Mouse (Mus musculus): ENCODE data around the gene Mcts2. TPM values are rescaled to one million over a fixed set of nuclear protein-coding genes. Genes with fewer than 3 reads are reported as not detected.

The Mcts2 gene
- polyA plus RNA-seq, 1 experiment = 31.5 TPM

GRCm38 (mm10) chr2:152723651-152724331, 37.0 kb downstream of the Mcts2 start:
- peak overlapping the region; percentile 51 for H3K4me3 ChIP-seq (ENCODE audit: low read depth, low read length)
- no peaks in the 10 kb centered on the region for H3K9me3 ChIP-seq (replicated peaks; ENCODE audit: control insufficient read depth, insufficient read depth, low read length, poor library complexity, severe bottlenecking)
- H3K27ac ChIP-seq (ENCODE audit: insufficient read depth, low read length) = no peak overlapping the region
- H3K9ac ChIP-seq (ENCODE audit: low read depth, poor library complexity, severe bottlenecking) = peak overlapping the region; percentile 37
- no peaks in the 10 kb centered on the region for H3K27me3 ChIP-seq (ENCODE audit: control insufficient read depth, insufficient read depth, low read length, poor library complexity, severe bottlenecking)
- no peaks in the 10 kb centered on the region for H3K36me3 ChIP-seq (ENCODE audit: control insufficient read depth, insufficient read depth, low read length, poor library complexity, severe bottlenecking)
- peaks cover 11% of the 10 kb centered on the region for H3K4me1 ChIP-seq (ENCODE audit: control insufficient read depth, insufficient read depth, low read length)
- no peak for TF ChIP-seq POLR2A (IDR thresholded peaks at IDR 0.05; ENCODE audit: insufficient read depth, low read length)
- peak; percentile 40; the same call in 1 of the 2 replicates for TF ChIP-seq EP300 (IDR thresholded peaks at IDR 0.05; ENCODE audit: insufficient read depth, low read depth, low read length)

- H3K36me3 ChIP-seq (ENCODE audit: control insufficient read depth, insufficient read depth, low read length, poor library complexity, severe bottlenecking) = no peaks in the 10 kb centered on the region
- peak overlapping the region; percentile 37; the same call in 1 of the 2 replicates for H3K9ac ChIP-seq (ENCODE audit: low read depth, poor library complexity, severe bottlenecking)
- no peaks in the 10 kb centered on the region for H3K9me3 ChIP-seq (replicated peaks; ENCODE audit: control insufficient read depth, insufficient read depth, low read length, poor library complexity, severe bottlenecking)
- peaks cover 13% of the 10 kb centered on the region for H3K4me1 ChIP-seq (ENCODE audit: control insufficient read depth, insufficient read depth, low read length)
- H3K4me3 ChIP-seq (ENCODE audit: low read depth, low read length) = peak overlapping the region; percentile 51
- no peak overlapping the region for H3K27ac ChIP-seq (ENCODE audit: insufficient read depth, low read length)
- TF ChIP-seq EP300 (IDR thresholded peaks at IDR 0.05; ENCODE audit: insufficient read depth, low read depth, low read length) (no peak), POLR2A (IDR thresholded peaks at IDR 0.05; ENCODE audit: insufficient read depth, low read length) (no peak), CTCF (IDR thresholded peaks at IDR 0.05; ENCODE audit: low read depth, low read length) (no peak)
- H3K27me3 ChIP-seq (ENCODE audit: control insufficient read depth, insufficient read depth, low read length, poor library complexity, severe bottlenecking) = no peaks in the 10 kb centered on the region
Observed at GRCm38 (mm10) chr2:152724332-152724723, 37.5 kb downstream of the Mcts2 start.

GRCm38 (mm10) chr2:152725178-152725750, 38.4 kb downstream of the Mcts2 start:
- Histone ChIP-seq H3K4me1 (ENCODE audit: control insufficient read depth, insufficient read depth, low read length) (peaks cover 14% of the 10 kb centered on the region), H3K4me3 (ENCODE audit: low read depth, low read length) (no peak overlapping the region), H3K9me3 (replicated peaks; ENCODE audit: control insufficient read depth, insufficient read depth, low read length, poor library complexity, severe bottlenecking) (no peaks in the 10 kb centered on the region), H3K27me3 (ENCODE audit: control insufficient read depth, insufficient read depth, low read length, poor library complexity, severe bottlenecking) (no peaks in the 10 kb centered on the region), H3K36me3 (ENCODE audit: control insufficient read depth, insufficient read depth, low read length, poor library complexity, severe bottlenecking) (no peaks in the 10 kb centered on the region), H3K9ac (ENCODE audit: low read depth, poor library complexity, severe bottlenecking) (no peak overlapping the region), H3K27ac (ENCODE audit: insufficient read depth, low read length) (no peak overlapping the region)
- TF ChIP-seq CTCF (IDR thresholded peaks at IDR 0.05; ENCODE audit: low read depth, low read length) (no peak), EP300 (IDR thresholded peaks at IDR 0.05; ENCODE audit: insufficient read depth, low read depth, low read length) (no peak), POLR2A (IDR thresholded peaks at IDR 0.05; ENCODE audit: insufficient read depth, low read length) (no peak)

GRCm38 (mm10) chr2:152726213-152726612, 39.4 kb downstream of the Mcts2 start:
- TF ChIP-seq POLR2A (IDR thresholded peaks at IDR 0.05; ENCODE audit: insufficient read depth, low read length) (no peak), CTCF (IDR thresholded peaks at IDR 0.05; ENCODE audit: low read depth, low read length) (no peak), EP300 (IDR thresholded peaks at IDR 0.05; ENCODE audit: insufficient read depth, low read depth, low read length) (no peak)
- no peak overlapping the region for H3K4me3 ChIP-seq (ENCODE audit: low read depth, low read length)
- no peaks in the 10 kb centered on the region for H3K27me3 ChIP-seq (ENCODE audit: control insufficient read depth, insufficient read depth, low read length, poor library complexity, severe bottlenecking)
- H3K36me3 ChIP-seq (ENCODE audit: control insufficient read depth, insufficient read depth, low read length, poor library complexity, severe bottlenecking) = no peaks in the 10 kb centered on the region
- H3K9ac ChIP-seq (ENCODE audit: low read depth, poor library complexity, severe bottlenecking) = no peak overlapping the region
- peaks cover 14% of the 10 kb centered on the region for H3K4me1 ChIP-seq (ENCODE audit: control insufficient read depth, insufficient read depth, low read length)
- H3K9me3 ChIP-seq (replicated peaks; ENCODE audit: control insufficient read depth, insufficient read depth, low read length, poor library complexity, severe bottlenecking) = no peaks in the 10 kb centered on the region
- peak overlapping the region; percentile 74 for H3K27ac ChIP-seq (ENCODE audit: insufficient read depth, low read length)

- H3K9me3 ChIP-seq (replicated peaks; ENCODE audit: control insufficient read depth, insufficient read depth, low read length, poor library complexity, severe bottlenecking) = no peaks in the 10 kb centered on the region
- TF ChIP-seq POLR2A (IDR thresholded peaks at IDR 0.05; ENCODE audit: insufficient read depth, low read length) = no peak
- TF ChIP-seq EP300 (IDR thresholded peaks at IDR 0.05; ENCODE audit: insufficient read depth, low read depth, low read length) = peak; percentile 90; the same call in 1 of the 2 replicates
- no peak for TF ChIP-seq CTCF (IDR thresholded peaks at IDR 0.05; ENCODE audit: low read depth, low read length)
- no peaks in the 10 kb centered on the region for H3K36me3 ChIP-seq (ENCODE audit: control insufficient read depth, insufficient read depth, low read length, poor library complexity, severe bottlenecking)
- peak overlapping the region; percentile 74 for H3K27ac ChIP-seq (ENCODE audit: insufficient read depth, low read length)
- H3K4me3 ChIP-seq (ENCODE audit: low read depth, low read length) = no peak overlapping the region
- H3K27me3 ChIP-seq (ENCODE audit: control insufficient read depth, insufficient read depth, low read length, poor library complexity, severe bottlenecking) = no peaks in the 10 kb centered on the region
- peaks cover 14% of the 10 kb centered on the region for H3K4me1 ChIP-seq (ENCODE audit: control insufficient read depth, insufficient read depth, low read length)
- H3K9ac ChIP-seq (ENCODE audit: low read depth, poor library complexity, severe bottlenecking) = 0 out of 2 replicates have a peak overlapping the region, but pooled peaks have one; percentile 1
Observed at GRCm38 (mm10) chr2:152726751-152727335, 40.0 kb downstream of the Mcts2 start.

Data from ES-Bruce4 (cell line).